Mouse (Mus musculus) T-helper 17 cell (primary cell): ENCODE measurements around the gene Fchsd2.

Experiments
- in situ Hi-C, 2 experiments: fragments of 300-600 bp; cut with MboI, MseI; formaldehyde crosslinking; loops; 1 replicate in 1 of 2; 2 replicates in 1 of 2; pipeline ENCODE4 v1.15.1; 2025; ENCODE audit warnings: high pct_unique_total_duplicates in 2 of 2

Gene Fchsd2

DNA sequence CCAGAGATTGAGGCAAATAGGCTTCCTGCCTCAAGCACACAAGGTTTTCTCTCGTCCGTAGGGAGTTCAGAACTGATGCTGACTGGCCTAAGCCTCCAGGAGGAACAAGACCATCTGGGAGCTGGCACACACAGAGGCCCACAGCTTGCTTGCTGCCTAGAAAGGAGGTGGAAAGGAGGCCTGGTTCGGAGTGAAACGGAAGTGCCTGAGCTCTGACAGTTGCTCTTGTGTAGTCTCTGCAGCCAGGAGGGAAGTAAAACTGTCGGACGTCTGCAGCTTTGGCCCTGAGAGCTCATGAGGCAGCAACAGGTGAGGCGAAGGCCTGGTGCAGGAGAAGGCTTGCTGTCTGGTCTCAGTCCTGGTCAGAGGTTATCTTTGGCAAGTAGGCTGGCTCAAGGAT is at the start of gene Fchsd2:
Gene Fchsd2 (plus strand): TSS at position 246 of the 400 bp plus-strand sequence.
- in situ Hi-C loops = no loop called here

DNA sequence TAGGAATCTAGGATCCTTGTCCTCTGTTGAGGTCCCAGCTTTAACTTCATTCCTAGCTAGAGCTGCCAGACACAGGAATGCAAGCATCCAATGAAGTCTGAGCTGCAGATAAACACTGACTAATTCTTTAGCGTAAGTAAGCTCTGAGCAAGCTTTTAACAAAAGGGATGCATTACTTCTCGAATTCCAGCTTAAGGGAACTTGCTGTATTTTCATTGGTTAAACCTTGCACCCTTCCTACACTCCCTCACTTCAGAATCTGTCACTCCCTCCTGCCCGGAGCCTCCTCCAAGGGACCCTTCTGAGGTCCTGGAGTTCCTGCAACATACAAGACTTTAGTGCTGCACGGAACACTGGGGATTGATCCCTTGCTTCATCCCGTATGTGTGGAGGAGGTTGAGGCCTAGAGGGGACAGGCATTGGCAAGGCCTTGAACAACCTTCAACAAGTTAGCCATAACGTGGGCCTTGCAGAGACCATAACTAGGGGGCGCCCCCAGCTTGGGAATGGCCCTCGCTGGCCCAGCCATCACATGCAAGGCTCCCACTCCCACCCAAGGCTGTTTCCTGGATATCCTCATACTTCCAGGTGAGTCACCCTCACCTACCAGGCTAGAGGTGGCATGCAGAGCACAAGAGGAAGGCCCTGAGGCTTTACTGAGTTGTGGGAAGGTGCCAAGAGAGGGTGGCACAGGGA is 48.7 kb upstream of the Fchsd2 start:
- in situ Hi-C loops = no loop called here

DNA sequence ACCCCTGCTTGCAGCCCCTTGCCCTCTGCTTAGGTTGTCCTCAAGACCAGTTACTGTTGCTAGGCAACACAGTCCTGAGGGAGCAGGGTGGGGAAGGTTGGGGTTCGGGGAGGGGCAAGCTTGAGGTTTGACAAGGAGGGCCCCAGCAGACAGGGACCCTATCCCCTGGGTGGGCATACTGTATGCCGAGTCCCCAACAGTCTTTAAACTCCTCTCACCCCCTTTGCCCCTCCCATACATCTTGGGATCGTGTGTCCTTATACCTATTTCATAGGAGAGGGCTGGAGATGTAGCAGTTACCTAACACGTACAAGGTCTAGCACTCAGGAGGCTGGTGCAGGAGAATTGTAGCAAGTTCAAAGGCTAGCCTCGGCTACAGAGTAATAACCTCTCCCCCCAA is 44.4 kb upstream of the Fchsd2 start:
- in situ Hi-C loops = loop anchor here (5.0 kb wide), 1 partner anchor 106 kb away; no protein-coding TSS in a partner anchor

DNA sequence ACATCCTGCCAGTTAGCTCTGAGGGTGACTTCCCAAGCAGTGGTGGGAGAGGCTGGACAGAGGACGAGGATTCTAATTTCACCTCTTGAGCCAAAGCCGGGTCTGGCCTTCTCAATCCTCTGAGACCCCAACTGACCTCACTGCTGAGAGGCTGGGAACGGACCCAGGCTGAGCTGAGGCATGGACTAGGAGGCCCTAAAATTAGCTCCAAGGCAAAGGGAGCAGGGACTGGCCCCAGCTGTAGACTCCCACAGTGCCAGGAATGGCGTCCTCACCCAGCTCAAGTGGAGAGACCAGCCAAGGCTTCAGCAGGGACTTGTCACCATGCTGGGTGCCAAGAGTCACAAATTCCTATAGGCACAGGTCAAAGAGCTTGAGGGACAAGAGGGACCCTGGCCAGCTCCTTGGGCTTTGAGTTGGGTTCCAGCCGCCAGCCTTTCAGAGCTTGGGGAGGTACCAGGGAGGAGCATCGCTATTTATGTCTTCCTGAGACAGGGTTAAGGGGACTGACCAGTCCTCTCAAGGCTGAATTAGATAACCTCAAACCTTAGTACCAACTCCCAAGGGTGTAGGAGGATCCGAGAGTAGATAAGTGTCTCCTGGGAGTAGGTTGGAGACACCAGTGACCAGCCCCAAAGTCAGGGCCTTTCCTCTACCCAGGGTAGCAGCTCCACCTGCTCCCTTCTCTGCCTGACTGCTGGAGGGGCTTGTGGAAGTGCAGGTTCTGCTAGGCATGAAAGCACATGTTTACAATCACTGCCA is 43.2 kb upstream of the Fchsd2 start:
- in situ Hi-C loops = loop anchor here (5.0 to 25.0 kb wide), 2 partner anchors 107 to 1212 kb away; partner anchors contain the start of gene Neu3 (in 1 of the 2)

DNA sequence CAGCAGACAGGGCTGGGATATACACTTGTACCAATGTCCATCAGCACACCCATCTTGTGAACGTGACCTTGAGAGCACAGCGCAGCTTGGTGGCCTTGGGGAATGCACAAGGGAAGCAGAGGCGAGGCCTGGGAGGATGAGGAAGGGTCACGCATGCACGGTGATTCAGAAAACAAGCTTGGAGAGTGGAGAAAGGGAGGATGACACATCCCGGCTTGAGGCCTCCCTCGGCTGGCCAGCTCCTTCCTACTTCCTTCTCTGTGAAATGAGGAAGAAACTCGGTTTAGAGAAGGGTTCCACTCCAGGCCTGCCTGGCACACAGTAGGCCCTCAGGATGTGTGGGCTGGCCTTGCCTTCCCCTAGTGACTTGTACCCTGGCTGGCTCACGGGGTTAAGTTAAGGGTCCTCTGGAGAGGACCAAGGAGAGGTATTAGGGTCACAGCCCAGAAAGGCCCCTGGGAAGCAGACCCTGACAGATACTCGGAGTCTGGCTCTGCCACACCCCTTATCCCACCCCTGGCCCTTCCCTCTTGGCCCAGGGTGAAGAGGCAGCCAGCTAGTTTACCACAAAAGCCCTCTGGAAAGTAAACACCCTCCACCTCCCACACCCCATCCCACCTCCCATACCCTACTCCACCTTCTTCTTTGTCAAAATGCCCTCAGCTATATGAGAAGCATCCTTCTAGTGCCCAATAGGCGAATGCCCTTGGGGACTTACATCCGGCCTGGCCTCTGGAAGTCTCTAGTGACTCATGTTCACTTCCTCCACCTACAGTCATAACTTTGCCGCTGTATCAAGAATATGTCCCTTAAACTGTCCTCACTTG is 41.7 kb upstream of the Fchsd2 start:
- in situ Hi-C loops = loop anchor here in 1 of 2 experiments (25.0 kb wide), 1 partner anchor 1214 kb away; the partner anchor contains the start of gene Neu3

DNA sequence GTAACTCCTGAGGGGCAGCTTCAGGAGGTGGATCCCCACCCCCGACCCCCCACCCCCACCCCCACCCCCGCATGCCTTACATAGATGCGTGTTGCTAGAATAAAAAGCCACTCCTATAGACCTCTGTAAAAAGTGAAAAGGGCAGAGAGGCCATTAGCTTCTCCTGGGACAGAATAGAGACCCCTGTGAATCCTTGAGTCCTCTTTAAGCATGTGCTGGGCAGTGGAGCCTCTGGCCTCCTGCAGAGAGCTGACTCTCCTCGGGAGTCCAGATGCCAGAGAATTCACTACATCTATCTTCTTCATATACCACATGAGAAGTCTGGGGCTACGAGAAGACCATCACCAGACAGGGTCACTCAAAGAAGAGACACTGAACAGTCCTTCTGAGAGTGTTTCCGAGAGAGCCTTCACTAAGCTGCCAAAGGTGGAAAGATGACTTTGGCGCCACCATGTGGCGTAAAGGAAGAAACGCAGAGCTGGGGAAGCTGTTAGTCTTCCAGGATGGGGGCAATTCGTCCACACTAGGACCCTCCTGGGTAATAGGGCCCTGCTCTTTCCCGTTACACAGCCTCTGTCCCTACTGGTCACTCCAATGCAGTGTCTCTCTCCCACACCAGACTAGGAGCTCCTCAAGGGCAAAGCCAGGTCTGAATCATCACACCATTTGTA is 41.0 kb upstream of the Fchsd2 start:
- in situ Hi-C loops = loop anchor here in 1 of 2 experiments (25.0 kb wide), 1 partner anchor 1214 kb away; the partner anchor contains the start of gene Neu3

DNA sequence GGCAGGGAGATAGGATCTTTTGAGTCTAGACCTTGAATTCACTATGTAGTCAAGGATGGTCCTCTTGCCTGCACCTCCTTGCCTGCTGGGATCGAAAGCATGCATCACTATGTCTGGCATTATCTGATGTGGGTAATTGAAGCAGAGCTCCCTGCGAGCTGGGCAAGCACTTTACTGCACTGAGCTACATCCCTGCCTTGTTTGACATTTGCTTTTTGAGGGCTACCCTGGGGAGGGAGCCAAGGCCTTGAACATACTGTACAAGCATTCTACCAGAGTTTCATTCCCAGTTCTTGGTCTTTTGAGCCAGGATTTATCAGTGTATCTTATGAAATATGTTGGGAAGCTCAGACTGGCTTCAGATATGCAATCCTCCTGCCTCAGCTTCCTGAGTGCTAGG is 39.5 kb upstream of the Fchsd2 start:
- in situ Hi-C loops = loop anchor here in 1 of 2 experiments (25.0 kb wide), 1 partner anchor 1216 kb away; the partner anchor contains the start of gene Neu3

DNA sequence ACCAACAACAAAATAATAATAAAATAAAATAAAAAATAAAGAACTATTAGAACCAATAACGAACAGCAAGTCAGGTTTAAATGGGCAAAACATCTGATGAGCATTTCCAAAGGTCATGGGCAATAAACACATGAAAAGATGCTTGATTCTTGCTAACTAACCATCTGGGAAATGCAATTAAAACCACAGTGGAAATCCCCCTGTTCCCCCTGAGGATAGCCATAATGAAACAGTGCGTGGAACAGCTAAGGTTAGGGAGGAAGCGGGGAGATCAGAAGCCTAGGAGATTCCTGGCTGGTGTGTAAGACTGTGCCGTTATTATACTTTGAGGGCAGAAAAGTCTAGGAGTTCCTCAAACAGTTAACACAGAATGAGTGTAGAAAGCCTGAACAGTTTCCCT is 35.4 kb upstream of the Fchsd2 start:
- in situ Hi-C loops = loop anchor here in 1 of 2 experiments (25.0 kb wide), 1 partner anchor 1220 kb away; the partner anchor contains the start of gene Neu3

DNA sequence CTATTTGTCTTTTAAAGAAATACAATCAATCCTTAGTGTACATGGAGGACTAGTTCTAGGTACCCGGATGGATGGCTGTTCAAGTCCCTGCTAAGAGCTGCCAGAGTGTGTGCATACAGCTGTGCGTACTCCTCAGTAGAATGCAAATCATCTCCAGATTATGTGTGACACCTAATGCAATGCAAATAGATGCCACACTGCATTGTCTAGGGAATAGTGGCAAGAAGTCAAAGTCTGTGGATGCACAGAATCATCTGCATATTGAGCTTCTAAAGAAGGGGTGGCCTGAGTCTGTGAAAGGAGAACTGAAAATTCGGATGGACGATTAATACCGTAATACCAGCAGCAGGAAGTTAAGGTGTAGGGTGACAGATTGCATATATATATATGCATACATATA is 33.5 kb upstream of the Fchsd2 start:
- in situ Hi-C loops = loop anchor here in 1 of 2 experiments (25.0 kb wide), 1 partner anchor 1222 kb away; the partner anchor contains the start of gene Neu3

DNA sequence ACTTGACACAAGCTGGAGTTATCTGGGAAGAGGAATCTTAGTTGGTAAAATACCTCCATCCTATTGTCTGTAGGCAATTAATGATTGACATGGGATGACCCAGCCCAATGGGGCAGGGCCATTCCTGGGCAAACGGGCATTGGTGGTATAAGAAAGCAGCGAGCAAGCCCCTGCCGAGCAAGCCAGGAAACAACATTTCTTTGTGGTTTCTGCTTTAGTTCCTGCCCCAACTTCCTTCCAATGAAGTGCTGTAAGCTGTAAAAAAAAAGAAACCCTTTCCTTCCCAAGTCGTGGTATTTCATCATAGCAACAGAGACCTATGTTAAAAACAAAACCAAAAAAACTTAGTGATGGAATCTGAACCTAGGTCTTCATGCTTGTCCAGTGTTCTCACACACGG is 32.2 kb upstream of the Fchsd2 start:
- in situ Hi-C loops = loop anchor here (5.0 to 25.0 kb wide), 2 partner anchors 312 to 1223 kb away; partner anchors contain the start of gene Neu3 (in 1 of the 2)

DNA sequence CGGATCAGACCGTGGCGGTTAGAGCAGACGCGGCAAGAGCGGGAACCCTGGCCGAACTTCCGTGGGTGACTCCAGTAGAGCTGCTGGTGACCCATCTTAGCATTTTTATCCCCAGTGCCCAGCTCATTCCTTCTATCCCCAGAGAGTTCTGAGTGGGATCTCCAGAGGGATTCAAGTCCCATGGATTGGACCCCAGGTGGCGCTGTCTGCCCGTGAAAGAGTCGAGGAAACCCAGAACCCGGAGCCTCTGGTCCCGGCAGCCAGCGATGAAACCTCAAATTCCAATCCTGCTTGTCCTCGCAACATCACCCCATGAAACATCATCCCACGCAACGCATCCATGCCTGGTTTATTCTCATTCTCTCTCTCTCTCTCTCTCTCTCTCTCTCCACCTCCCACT is 31.3 kb upstream of the Fchsd2 start:
- in situ Hi-C loops = loop anchor here (5.0 to 25.0 kb wide), 2 partner anchors 311 to 1224 kb away; partner anchors contain the start of gene Neu3 (in 1 of the 2)

DNA sequence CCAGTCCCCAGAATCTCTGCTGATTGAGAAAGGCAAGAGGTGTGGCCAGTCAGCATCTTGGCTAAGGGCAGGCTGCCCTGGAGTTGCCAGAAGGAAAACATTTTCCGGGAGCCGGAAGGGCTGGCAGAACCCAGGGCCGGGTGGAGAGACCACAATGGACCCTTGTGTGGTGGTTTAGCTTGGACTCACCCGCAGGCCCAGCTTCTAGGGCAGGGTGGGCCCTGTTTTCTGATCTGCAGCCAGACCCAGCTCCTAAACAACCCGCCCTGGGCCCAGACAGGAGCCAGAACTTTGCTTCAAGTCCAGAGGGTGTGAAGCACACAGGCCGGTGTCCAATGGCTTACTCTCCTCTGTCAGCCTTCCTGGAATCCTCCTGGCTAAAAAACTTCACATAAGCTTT is 30.4 kb upstream of the Fchsd2 start:
- in situ Hi-C loops = loop anchor here (5.0 to 25.0 kb wide), 2 partner anchors 310 to 1225 kb away; partner anchors contain the start of gene Neu3 (in 1 of the 2)

DNA sequence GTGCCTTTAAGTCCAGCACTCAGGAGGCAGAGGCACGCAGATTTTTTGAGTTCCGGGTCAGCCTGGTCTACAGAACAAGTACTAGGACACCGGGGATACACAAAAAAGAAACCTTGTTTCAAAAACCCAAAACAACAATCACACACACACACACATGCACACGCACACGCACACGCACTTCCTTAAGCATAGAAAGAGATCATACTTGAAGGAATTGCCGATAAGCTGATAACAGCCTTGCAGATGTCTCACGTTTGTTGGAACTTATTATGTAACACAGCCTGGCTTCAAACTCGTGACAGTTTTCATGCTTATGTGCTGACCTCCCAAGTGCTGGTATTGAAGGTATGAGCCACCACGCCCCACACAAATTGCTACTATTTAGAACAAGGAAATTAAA is 29.1 kb upstream of the Fchsd2 start:
- in situ Hi-C loops = loop anchor here (5.0 to 25.0 kb wide), 2 partner anchors 309 to 1226 kb away; partner anchors contain the start of gene Neu3 (in 1 of the 2)

DNA sequence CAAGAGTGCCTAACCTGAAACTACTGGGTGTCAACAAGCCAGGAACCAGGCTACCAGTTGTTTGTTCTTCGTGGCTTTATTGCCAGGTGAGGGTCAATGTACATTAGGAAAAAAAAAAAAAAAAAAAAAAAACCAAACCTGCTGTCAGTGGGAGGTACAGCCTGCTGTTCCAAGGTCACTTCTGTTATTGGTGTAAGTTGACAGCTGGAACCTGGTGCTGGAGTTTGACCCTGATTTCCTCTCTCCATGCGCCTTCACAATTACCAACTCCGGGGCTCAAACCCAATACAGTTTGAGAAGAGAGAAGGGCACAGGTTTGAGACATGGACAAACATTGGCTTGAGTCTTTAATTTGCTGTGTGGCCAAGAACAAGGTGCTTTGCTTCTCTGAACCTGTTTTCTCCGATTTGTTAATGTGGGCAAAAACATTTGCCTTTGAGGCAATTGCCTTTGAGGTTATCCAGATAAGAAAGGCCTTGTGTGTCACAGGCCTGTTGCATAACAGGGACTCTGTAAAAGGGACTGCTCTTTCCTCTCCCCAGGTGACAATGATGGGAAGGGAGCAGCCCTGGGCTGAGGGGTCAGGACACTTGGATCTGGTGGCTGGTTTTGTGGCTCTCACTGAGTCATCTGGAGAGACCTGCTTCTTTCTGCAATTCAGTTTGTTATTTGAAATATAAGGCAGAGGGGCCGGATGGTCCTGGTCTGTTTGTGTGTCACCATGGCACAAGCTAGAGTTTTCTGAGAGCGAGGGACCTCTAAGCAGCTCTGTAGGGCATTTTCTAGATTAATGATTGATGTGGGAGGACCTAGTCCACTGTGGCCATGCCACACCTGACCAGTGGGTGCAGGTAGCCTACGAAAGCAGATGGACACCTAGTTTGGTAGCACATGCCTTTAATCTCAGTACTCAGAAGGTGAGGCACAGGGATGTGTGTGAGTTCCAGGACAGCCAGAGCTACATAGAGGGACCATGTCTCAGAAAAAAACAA is 27.7 kb upstream of the Fchsd2 start:
- in situ Hi-C loops = loop anchor here (5.0 to 25.0 kb wide), 4 partner anchors 47 to 1228 kb away; partner anchors contain the start of gene Neu3 (in 1 of the 2)

DNA sequence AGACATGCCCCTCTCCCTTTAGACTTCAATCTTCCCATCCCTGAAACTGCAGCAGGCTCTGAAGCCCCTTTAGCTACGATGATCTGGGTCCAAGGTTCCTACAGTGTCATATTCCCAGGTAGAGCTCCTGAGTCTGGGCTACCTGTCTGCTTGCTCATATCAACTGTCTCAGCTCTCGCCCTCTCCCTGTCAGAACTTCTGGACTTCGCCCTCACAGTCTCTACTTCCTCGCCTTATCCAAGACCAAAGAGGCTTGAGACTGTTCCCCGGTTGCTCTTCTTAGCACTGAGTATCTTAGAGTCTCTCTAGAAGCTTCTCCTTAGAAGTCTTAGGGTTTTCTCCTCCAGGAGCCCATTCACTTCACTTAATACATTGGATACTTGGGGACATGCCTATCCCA is 26.7 kb upstream of the Fchsd2 start:
- in situ Hi-C loops = loop anchor here (5.0 to 25.0 kb wide), 4 partner anchors 46 to 1229 kb away; partner anchors contain the start of gene Neu3 (in 1 of the 2)

DNA sequence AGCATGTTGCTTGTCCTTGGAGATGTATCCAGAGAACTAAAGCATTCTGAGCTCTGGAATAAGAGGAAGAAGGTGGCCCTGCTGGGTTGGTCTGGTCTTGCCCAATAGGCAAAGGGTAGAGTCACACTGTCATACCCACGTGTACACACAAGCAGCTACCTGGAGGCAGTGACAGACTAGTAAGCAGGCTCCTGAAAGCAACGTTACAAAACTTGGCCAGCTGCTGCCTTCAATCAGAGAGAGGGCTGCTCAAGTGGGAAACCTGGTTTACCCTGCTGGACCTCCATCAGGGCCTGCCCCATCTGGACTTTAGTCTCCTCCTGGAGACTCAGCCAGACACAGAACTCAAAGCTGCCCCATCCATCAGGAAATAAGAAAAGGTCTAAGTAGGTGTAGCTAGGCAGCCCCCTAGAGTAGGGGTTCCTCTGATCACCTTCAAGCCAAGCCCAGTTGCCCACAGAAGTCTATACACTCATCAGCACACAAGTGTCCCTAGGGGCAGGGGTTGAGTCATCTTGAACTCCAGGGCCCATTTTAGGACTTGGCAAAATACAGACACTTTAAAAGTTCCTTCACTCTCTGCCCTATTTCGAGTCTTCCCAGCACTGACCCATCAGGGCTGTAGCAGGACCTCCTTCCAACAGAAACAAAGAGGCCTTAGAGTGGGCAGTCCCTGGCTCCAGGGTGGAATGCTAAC is 25.9 kb upstream of the Fchsd2 start:
- in situ Hi-C loops = loop anchor here (5.0 to 25.0 kb wide), 4 partner anchors 46 to 1229 kb away; partner anchors contain the start of gene Neu3 (in 1 of the 2)

DNA sequence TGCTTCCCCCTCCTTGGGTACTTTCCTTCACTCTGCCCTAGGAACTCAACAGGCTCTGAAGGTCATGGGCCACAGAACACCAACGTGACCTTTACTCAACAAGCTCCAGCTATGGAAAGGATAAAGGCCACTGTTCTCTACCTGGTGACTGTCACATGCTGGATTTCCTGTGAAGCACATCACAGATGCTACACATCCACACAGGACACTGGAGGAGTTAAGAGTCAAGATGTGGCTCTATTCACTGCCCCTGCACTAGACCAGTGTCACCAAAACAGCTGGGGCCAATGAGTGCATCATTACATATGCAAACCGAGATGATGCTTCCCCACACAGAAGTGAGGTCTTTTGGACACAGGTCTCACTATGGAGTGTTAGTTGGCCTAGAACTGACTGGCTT is 25.1 kb upstream of the Fchsd2 start:
- in situ Hi-C loops = loop anchor here (5.0 to 25.0 kb wide), 4 partner anchors 45 to 1230 kb away; partner anchors contain the start of gene Neu3 (in 1 of the 2)

DNA sequence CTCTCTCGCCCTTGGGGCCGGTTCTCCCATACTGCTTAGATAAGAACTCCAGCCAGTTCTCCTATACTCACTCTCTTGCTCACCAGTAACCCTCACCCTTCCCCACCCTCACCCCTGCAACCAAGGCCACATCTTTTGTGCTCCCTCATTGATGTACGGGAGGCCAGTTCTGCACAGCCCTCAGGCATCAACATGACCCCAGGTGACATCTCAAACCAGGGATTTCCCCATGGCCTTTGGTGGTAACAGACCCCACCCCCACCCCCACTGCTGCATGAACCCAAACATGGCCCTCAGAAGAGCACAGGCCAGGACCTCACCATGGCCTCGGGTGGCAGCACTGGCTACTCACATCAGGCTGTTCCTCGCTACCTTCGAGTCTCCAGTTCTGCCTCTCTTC is 23.4 kb upstream of the Fchsd2 start:
- in situ Hi-C loops = loop anchor here (5.0 to 25.0 kb wide), 4 partner anchors 43 to 1232 kb away; partner anchors contain the start of gene Neu3 (in 1 of the 2)
